Comparison of ENCODE assay signal across 16 mouse cellular contexts in genomic region chr7:24286090-24286489, GRCm38 (mm10). TPM values are rescaled to one million over a fixed set of nuclear protein-coding genes. Genes with fewer than 3 reads are reported as not detected.
DNase-seq lines count a peak whose midpoint lies in the region; ATAC-seq and TF ChIP-seq lines count a peak whose summit lies in the region.
"Had no signal": no experiment of that assay in that cellular context is flagged by ENCODE, and none has a peak within 500 bp of the region (broad histone marks: within the 10 kb centered on the region; RNA-seq: fewer than 3 reads in every experiment).

No protein-coding gene starts in this region.

- 43% methylated on average over 4 of the region's 4 CpGs for WGBS in heart, adult 2 months
- WGBS in midbrain, embryonic 11.5 days, result 48% methylated on average over 4 of the region's 4 CpGs
- 57% methylated on average over 4 of the region's 4 CpGs for WGBS in midbrain, embryonic 16.5 days
- 47% methylated on average over 4 of the region's 4 CpGs for WGBS in small intestine, adult 2 months

- no peak overlapping the region for H3K4me2 ChIP-seq in midbrain, embryonic 11.5 days
- H3K4me2 ChIP-seq in midbrain, embryonic 16.5 days (ENCODE audit: low read length), result no peak overlapping the region
- H3K4me2 ChIP-seq: embryonic facial prominence, embryonic 13.5 days; hindbrain, embryonic 12.5 days; kidney, embryonic 15.5 days; limb, embryonic 13.5 days had no signal

- peak; percentile 36 for TF ChIP-seq CTCF in heart, adult 2 months (IDR thresholded peaks at IDR 0.05)
- TF ChIP-seq CTCF in small intestine, adult 2 months (IDR thresholded peaks at IDR 0.05; ENCODE audit: extremely low read depth, insufficient read length, insufficient replicate concordance, low read depth, low read length), result peak; percentile 44; the same call in 1 of the 2 replicates

- TF ChIP-seq EP300 in heart, adult 2 months (IDR thresholded peaks at IDR 0.05; ENCODE audit: insufficient read depth, low read depth, low read length), result no peak

- no peaks in the 10 kb centered on the region for H3K27me3 ChIP-seq in heart, adult 2 months (ENCODE audit: control insufficient read depth, insufficient read depth, low read length)
- no peaks in the 10 kb centered on the region for H3K27me3 ChIP-seq in midbrain, embryonic 11.5 days (ENCODE audit: control insufficient read depth, insufficient read depth, low read length)
- H3K27me3 ChIP-seq in midbrain, embryonic 16.5 days (ENCODE audit: control insufficient read depth, insufficient read depth, low read depth, low read length), result no peaks in the 10 kb centered on the region
- H3K27me3 ChIP-seq in small intestine, adult 2 months (ENCODE audit: control insufficient read depth, insufficient read depth, low read length), result no peaks in the 10 kb centered on the region
- H3K27me3 ChIP-seq: embryonic facial prominence, embryonic 13.5 days; hindbrain, embryonic 12.5 days; kidney, embryonic 15.5 days; limb, embryonic 13.5 days had no signal

- H3K9ac ChIP-seq in heart, adult 2 months (ENCODE audit: low read depth, low read length), result no peak overlapping the region
- H3K9ac ChIP-seq in midbrain, embryonic 11.5 days (ENCODE audit: low read length), result no peak overlapping the region
- H3K9ac ChIP-seq in midbrain, embryonic 16.5 days (ENCODE audit: low read depth, low read length), result no peak overlapping the region
- H3K9ac ChIP-seq: embryonic facial prominence, embryonic 13.5 days; hindbrain, embryonic 12.5 days; kidney, embryonic 15.5 days; limb, embryonic 13.5 days had no signal

- no peak for ATAC-seq in midbrain, embryonic 11.5 days (ENCODE audit: low FRiP score)
- ATAC-seq in midbrain, embryonic 16.5 days, result no peak

- no peak overlapping the region for H3K4me3 ChIP-seq in heart, adult 2 months
- H3K4me3 ChIP-seq in midbrain, embryonic 11.5 days (ENCODE audit: low read depth, low read length), result no peak overlapping the region
- H3K4me3 ChIP-seq in midbrain, embryonic 16.5 days (ENCODE audit: low read depth, low read length), result no peak overlapping the region
- H3K4me3 ChIP-seq in small intestine, adult 2 months (ENCODE audit: low read depth, low read length), result no peak overlapping the region
- H3K4me3 ChIP-seq: embryonic facial prominence, embryonic 13.5 days; hindbrain, embryonic 12.5 days; kidney, embryonic 15.5 days; limb, embryonic 13.5 days had no signal

- no peaks in the 10 kb centered on the region for H3K4me1 ChIP-seq in heart, adult 2 months (ENCODE audit: control insufficient read depth, insufficient read depth, low read length)
- H3K4me1 ChIP-seq in midbrain, embryonic 11.5 days (ENCODE audit: control insufficient read depth, insufficient read depth, low read length), result no peaks in the 10 kb centered on the region
- H3K4me1 ChIP-seq in midbrain, embryonic 16.5 days (ENCODE audit: control insufficient read depth, insufficient read depth, low read length), result no peaks in the 10 kb centered on the region
- no peaks in the 10 kb centered on the region for H3K4me1 ChIP-seq in small intestine, adult 2 months (ENCODE audit: control insufficient read depth, insufficient read depth, insufficient read length, low read length)
- H3K4me1 ChIP-seq: embryonic facial prominence, embryonic 13.5 days; hindbrain, embryonic 12.5 days; kidney, embryonic 15.5 days; limb, embryonic 13.5 days had no signal

- H3K79me2 ChIP-seq in heart, adult 2 months (replicated peaks; ENCODE audit: control insufficient read depth, insufficient read depth, low read length), result no peaks in the 10 kb centered on the region

- intact Hi-C loops in heart, adult 2 months (cut with DNase I), result no loop called here
- intact Hi-C loops in heart, postnatal 14 days (cut with DNase I), result no loop called here

- no peaks in the 10 kb centered on the region for H3K36me3 ChIP-seq in heart, adult 2 months (ENCODE audit: control insufficient read depth, insufficient read depth, low read length)
- H3K36me3 ChIP-seq in midbrain, embryonic 11.5 days (ENCODE audit: control insufficient read depth, insufficient read depth, low read length), result peaks cover 9% of the 10 kb centered on the region
- peaks cover 27% of the 10 kb centered on the region for H3K36me3 ChIP-seq in midbrain, embryonic 16.5 days (ENCODE audit: control insufficient read depth, insufficient read depth, low read length)
- H3K36me3 ChIP-seq in small intestine, adult 2 months (ENCODE audit: control insufficient read depth, insufficient read depth, low read length), result 0 out of 2 replicates have a peak, but pooled peaks cover 1% of the 10 kb centered on the region

- no peak for DNase-seq in heart, adult 2 months
- DNase-seq in heart, postnatal 14 days, result no peak
- DNase-seq in midbrain, embryonic 11.5 days (ENCODE audit: low spot score, missing footprints), result peak; percentile 82
- DNase-seq in ZHBTc4 (ENCODE audit: low read depth, low spot score), result peak; percentile 44
- no peak for DNase-seq in adrenal gland, adult (ENCODE audit: inconsistent age in 2 of 2, low spot score in 1 of 2)
- DNase-seq in cerebellum, postnatal 25 days, result no peak
- DNase-seq: cerebellum, adult 9-11 months; right cerebral cortex, postnatal 4 days had no signal

- TF ChIP-seq POLR2A in heart, adult 2 months (IDR thresholded peaks at IDR 0.05; ENCODE audit: insufficient read depth, low read depth, low read length), result no peak
- no peak for TF ChIP-seq POLR2A in small intestine, adult 2 months (IDR thresholded peaks at IDR 0.05; ENCODE audit: low read depth, low read length)

- no peak overlapping the region for H3K27ac ChIP-seq in heart, adult 2 months
- H3K27ac ChIP-seq in midbrain, embryonic 11.5 days (ENCODE audit: low read depth, low read length), result no peak overlapping the region
- H3K27ac ChIP-seq in midbrain, embryonic 16.5 days (ENCODE audit: low read length), result no peak overlapping the region
- no peak overlapping the region for H3K27ac ChIP-seq in small intestine, adult 2 months (ENCODE audit: insufficient read depth, low read depth, low read length)
- H3K27ac ChIP-seq: embryonic facial prominence, embryonic 13.5 days; hindbrain, embryonic 12.5 days; kidney, embryonic 15.5 days; limb, embryonic 13.5 days had no signal

- no peaks in the 10 kb centered on the region for H3K9me3 ChIP-seq in midbrain, embryonic 11.5 days (ENCODE audit: control insufficient read depth, low read length)
- H3K9me3 ChIP-seq in midbrain, embryonic 16.5 days (replicated peaks; ENCODE audit: control insufficient read depth, low read length, poor library complexity, severe bottlenecking), result no peaks in the 10 kb centered on the region
- H3K9me3 ChIP-seq: hindbrain, embryonic 12.5 days; kidney, embryonic 15.5 days had no signal

RNA-seq across cellular contexts. Expression of gene Zfp61, which starts 14.9 kb away (rescaled TPM):
- total RNA-seq in heart, adult 2 months (2021), result 1 to 10 TPM; 2.7 to 3.3 TPM
- polyA plus RNA-seq in heart, adult 2 months (2012; rRNA removed), result 2.7 and 5.3 TPM in 2 replicates
- total RNA-seq in heart, postnatal 14 days (2021), result 1 to 10 TPM; 3.3 to 4.0 TPM
- polyA plus RNA-seq in midbrain, embryonic 11.5 days (2014; fragmentation: Nextera tagmentation; extraction: Ambion mirVana), result 37.1 and 40.8 TPM in 2 replicates
- 46.2 and 46.3 TPM in 2 replicates for polyA plus RNA-seq in midbrain, embryonic 16.5 days (2015; fragmentation: Nextera tagmentation; extraction: Ambion mirVana)
- 1.1 and 1.5 TPM in 2 replicates for polyA plus RNA-seq in small intestine, adult 2 months (2012; rRNA removed)

RNA-seq across cellular contexts. Expression of gene Zfp93, which starts 15.9 kb away (rescaled TPM):
- total RNA-seq in heart, adult 2 months (2021), result 1 to 10 TPM; 3.3 to 4.1 TPM
- 1.7 and 2.9 TPM in 2 replicates for polyA plus RNA-seq in heart, adult 2 months (2012; rRNA removed)
- 1 to 10 TPM; 3.1 to 4.9 TPM for total RNA-seq in heart, postnatal 14 days (2021)
- polyA plus RNA-seq in midbrain, embryonic 11.5 days (2014; fragmentation: Nextera tagmentation; extraction: Ambion mirVana), result 7.1 and 8.8 TPM in 2 replicates
- 7.1 and 7.5 TPM in 2 replicates for polyA plus RNA-seq in midbrain, embryonic 16.5 days (2015; fragmentation: Nextera tagmentation; extraction: Ambion mirVana)
- polyA plus RNA-seq in small intestine, adult 2 months (2012; rRNA removed), result 0.37 and 0.55 TPM in 2 replicates
- total RNA-seq: monocyte, adult 5-6 weeks had no signal

RNA-seq across cellular contexts. Expression of gene Zfp94, which starts 30.4 kb away (rescaled TPM):
- total RNA-seq in heart, adult 2 months (2021), result 1 to 10 TPM; 1.9 to 2.7 TPM
- polyA plus RNA-seq in heart, adult 2 months (2012; rRNA removed), result 3.4 and 3.8 TPM in 2 replicates
- total RNA-seq in heart, postnatal 14 days (2021), result 1 to 10 TPM; 1.7 to 2.1 TPM
- 13.0 and 14.3 TPM in 2 replicates for polyA plus RNA-seq in midbrain, embryonic 11.5 days (2014; fragmentation: Nextera tagmentation; extraction: Ambion mirVana)
- polyA plus RNA-seq in midbrain, embryonic 16.5 days (2015; fragmentation: Nextera tagmentation; extraction: Ambion mirVana), result 22.2 and 23.1 TPM in 2 replicates
- 0.84 and 1.5 TPM in 2 replicates for polyA plus RNA-seq in small intestine, adult 2 months (2012; rRNA removed)

RNA-seq across cellular contexts. Expression of gene Zfp108, which starts 31.5 kb away (rescaled TPM):
- 1 to 10 TPM; 1.4 to 1.8 TPM for total RNA-seq in heart, adult 2 months (2021)
- 0.70 and 1.4 TPM in 2 replicates for polyA plus RNA-seq in heart, adult 2 months (2012; rRNA removed)
- total RNA-seq in heart, postnatal 14 days (2021), result 1 to 10 TPM; 1.8 to 1.9 TPM
- 2.5 and 2.7 TPM in 2 replicates for polyA plus RNA-seq in midbrain, embryonic 11.5 days (2014; fragmentation: Nextera tagmentation; extraction: Ambion mirVana)
- polyA plus RNA-seq in midbrain, embryonic 16.5 days (2015; fragmentation: Nextera tagmentation; extraction: Ambion mirVana), result 6.7 and 6.9 TPM in 2 replicates
- 0.13 and 0.18 TPM in 2 replicates for polyA plus RNA-seq in small intestine, adult 2 months (2012; rRNA removed)
- total RNA-seq: monocyte, adult 5-6 weeks had no signal

RNA-seq across cellular contexts. Expression of gene Tescl, which starts 47.6 kb away (rescaled TPM):
- not detected for total RNA-seq in heart, adult 2 months (2021)
- 0.35 and 0.66 TPM in 2 replicates for polyA plus RNA-seq in heart, adult 2 months (2012; rRNA removed)
- total RNA-seq in heart, postnatal 14 days (2021), result not detected
- 0.26 TPM in 1 of 2 replicates, not detected in the other for polyA plus RNA-seq in midbrain, embryonic 11.5 days (2014; fragmentation: Nextera tagmentation; extraction: Ambion mirVana)
- polyA plus RNA-seq in midbrain, embryonic 16.5 days (2015; fragmentation: Nextera tagmentation; extraction: Ambion mirVana), result 0.29 TPM in 1 of 2 replicates, not detected in the other
- 0.15 TPM in 1 of 2 replicates, not detected in the other for polyA plus RNA-seq in small intestine, adult 2 months (2012; rRNA removed)
- total RNA-seq: layer of hippocampus, postnatal 10 days had no signal
- polyA plus RNA-seq: hindbrain, embryonic 12.5 days; limb, embryonic 13.5 days had no signal

Comparison
In these comparisons a context has a peak if more than half of its experiments do, and no peak if none do; other contexts are left out.
1. DNase-seq: peak in midbrain, embryonic 11.5 days (single experiment) and ZHBTc4 (single experiment); none in heart, adult 2 months (0 of 2), heart, postnatal 14 days (0 of 2), adrenal gland, adult (0 of 2) and cerebellum, postnatal 25 days (0 of 2).